Mouse (Mus musculus) hindbrain, embryonic 14.5 days (tissue): ENCODE results near the gene Lingo1. TPM values are rescaled to one million over a fixed set of nuclear protein-coding genes. Genes with fewer than 3 reads are reported as not detected.

Source experiments
- ATAC-seq: fragments of 200-750 bp; cut with Nextera tagmentation; 2 replicates; pipeline ENCODE4 v1.8.0; 2017; ENCODE audit warnings: moderate number of reproducible peaks, mild to moderate bottlenecking, moderate TSS enrichment, moderate library complexity; ENCODE audit not compliant: low FRiP score
- DNase-seq: peaks from one replicate; pipeline ENCODE4 v3.0.0-alpha.2; 2015; ENCODE audit warnings: low spot score
- H3K27ac ChIP-seq: fragments of 300-500 bp; sonication (generic); 2 replicates; pipeline ENCODE4 v1.5.1; 2014; ENCODE audit warnings: mild to moderate bottlenecking, moderate library complexity
- H3K27me3 ChIP-seq: fragments of 300-500 bp; sonication (generic); 2 replicates; pipeline ENCODE4 v1.6.1; 2014; ENCODE audit warnings: mild to moderate bottlenecking, low read length, mixed read lengths; ENCODE audit not compliant: control insufficient read depth, insufficient read depth
- H3K36me3 ChIP-seq: fragments of 300-500 bp; sonication (generic); replicated peaks from 2 replicates; pipeline ENCODE4 v1.6.1; 2014; ENCODE audit not compliant: control insufficient read depth, insufficient read depth
- H3K4me1 ChIP-seq: fragments of 300-500 bp; sonication (generic); replicated peaks from 2 replicates; pipeline ENCODE4 v1.6.1; 2014; ENCODE audit warnings: antibody characterized with exemption, low read length, mixed read lengths; ENCODE audit not compliant: control insufficient read depth, insufficient read depth
- H3K4me2 ChIP-seq: fragments of 300-500 bp; sonication (generic); replicated peaks from 2 replicates; pipeline ENCODE4 v1.6.1; 2014; ENCODE audit warnings: mild to moderate bottlenecking, moderate library complexity
- H3K4me3 ChIP-seq: fragments of 300-500 bp; sonication (generic); replicated peaks from 2 replicates; pipeline ENCODE4 v1.5.1; 2014; ENCODE audit warnings: mild to moderate bottlenecking, low read length
- H3K9ac ChIP-seq: fragments of 300-500 bp; sonication (generic); 2 replicates; pipeline ENCODE4 v1.6.1; 2014
- H3K9me3 ChIP-seq: fragments of 300-500 bp; sonication (generic); 2 replicates; pipeline ENCODE4 v1.6.1; 2016; ENCODE audit warnings: low read length; ENCODE audit not compliant: control insufficient read depth
- WGBS: fragments of 180-500 bp; shearing (Covaris S2); extraction: QIAGEN DNeasy Blood & Tissue Kit; methylation state at CpG from one replicate; pipeline ENCODE4 v1.1.7; 2014; 5-methylcytosine and 5-hydroxymethylcytosine counted together
- polyA plus RNA-seq: library from polyadenylated mRNA; unstranded; fragments of >200 nt; fragmentation: Nextera tagmentation; extraction: Ambion mirVana; gene quantifications from 2 replicates; pipeline ENCODE4 v1.2.1, GENCODE M21; 2014

Gene Lingo1
- polyA plus RNA-seq, 1 experiment from 2014 or later: 57.3 TPM

- H3K9ac ChIP-seq: no peak overlapping the region
- no peaks in the 10 kb centered on the region for H3K27me3 ChIP-seq
- no peak overlapping the region for H3K4me2 ChIP-seq
- peaks cover 8% of the 10 kb centered on the region; the same call in 1 of the 2 replicates for H3K4me1 ChIP-seq
- ATAC-seq: no peak
- no peaks in the 10 kb centered on the region for H3K9me3 ChIP-seq
- DNase-seq: no peak
- H3K36me3 ChIP-seq: no peaks in the 10 kb centered on the region
- H3K4me3 ChIP-seq: no peak overlapping the region
- WGBS: 88% methylated on average over 22 of the region's 22 CpGs
- no peak overlapping the region for H3K27ac ChIP-seq
These were observed 117.2 kb downstream of the Lingo1 start for GRCm38 (mm10) chr9:56678929-56679681.

- ATAC-seq (no peak), DNase-seq (no peak)
- H3K4me1 ChIP-seq: no peaks in the 10 kb centered on the region; the same call in 1 of the 2 replicates
- no peak overlapping the region for H3K4me2 ChIP-seq
- no peak overlapping the region for H3K27ac ChIP-seq
- H3K27me3 ChIP-seq: no peaks in the 10 kb centered on the region
- no peaks in the 10 kb centered on the region for H3K36me3 ChIP-seq
- H3K4me3 ChIP-seq: no peak overlapping the region
- H3K9me3 ChIP-seq: no peaks in the 10 kb centered on the region
- H3K9ac ChIP-seq: no peak overlapping the region
- 93% methylated on average over 7 of the region's 7 CpGs for WGBS
These were observed 120.6 kb downstream of the Lingo1 start for GRCm38 (mm10) chr9:56675696-56676095.

GRCm38 (mm10) chr9:56669605-56670221 lies 126.6 kb downstream of the Lingo1 start:
- no peak for ATAC-seq
- H3K4me1 ChIP-seq: no peaks in the 10 kb centered on the region; the same call in 1 of the 2 replicates
- no peaks in the 10 kb centered on the region for H3K27me3 ChIP-seq
- H3K9me3 ChIP-seq: no peaks in the 10 kb centered on the region
- no peak for DNase-seq
- WGBS: 47% methylated on average over 11 of the region's 11 CpGs
- no peak overlapping the region for H3K4me3 ChIP-seq
- H3K27ac ChIP-seq: no peak overlapping the region
- H3K36me3 ChIP-seq: no peaks in the 10 kb centered on the region
- no peak overlapping the region for H3K4me2 ChIP-seq
- H3K9ac ChIP-seq: no peak overlapping the region

- H3K27me3 ChIP-seq: no peaks in the 10 kb centered on the region
- no peak overlapping the region for H3K9ac ChIP-seq
- H3K9me3 ChIP-seq: no peaks in the 10 kb centered on the region
- 83% methylated on average over 5 of the region's 5 CpGs for WGBS
- H3K4me1 ChIP-seq: no peaks in the 10 kb centered on the region
- H3K36me3 ChIP-seq: no peaks in the 10 kb centered on the region
- no peak overlapping the region for H3K27ac ChIP-seq
- DNase-seq (no peak), ATAC-seq (no peak)
- no peak overlapping the region for H3K4me3 ChIP-seq
- H3K4me2 ChIP-seq: no peak overlapping the region
These were observed 132.1 kb downstream of the Lingo1 start for GRCm38 (mm10) chr9:56664136-56664535.

- H3K9me3 ChIP-seq: no peaks in the 10 kb centered on the region
- no peaks in the 10 kb centered on the region for H3K36me3 ChIP-seq
- no peak overlapping the region for H3K4me2 ChIP-seq
- H3K9ac ChIP-seq: no peak overlapping the region
- no peak overlapping the region for H3K4me3 ChIP-seq
- ATAC-seq: no peak
- no peak for DNase-seq
- WGBS: 75% methylated on average over 7 of the region's 7 CpGs
- no peaks in the 10 kb centered on the region for H3K27me3 ChIP-seq
- H3K27ac ChIP-seq: no peak overlapping the region
- no peaks in the 10 kb centered on the region for H3K4me1 ChIP-seq
These were observed 133.3 kb downstream of the Lingo1 start for GRCm38 (mm10) chr9:56662946-56663345.

GRCm38 (mm10) chr9:56662405-56662804 lies 133.9 kb downstream of the Lingo1 start:
- Histone ChIP-seq H3K4me3 (no peak overlapping the region), H3K4me2 (no peak overlapping the region), H3K9ac (no peak overlapping the region), H3K36me3 (no peaks in the 10 kb centered on the region), H3K27ac (no peak overlapping the region), H3K27me3 (no peaks in the 10 kb centered on the region), H3K4me1 (peaks cover 1% of the 10 kb centered on the region; the same call in 1 of the 2 replicates), H3K9me3 (no peaks in the 10 kb centered on the region)
- 73% methylated on average over 3 of the region's 3 CpGs for WGBS
- no peak for DNase-seq
- ATAC-seq: no peak

GRCm38 (mm10) chr9:56661217-56661840 lies 134.9 kb downstream of the Lingo1 start:
- 70% methylated on average over 3 of the region's 3 CpGs for WGBS
- no peak overlapping the region for H3K4me2 ChIP-seq
- H3K36me3 ChIP-seq: no peaks in the 10 kb centered on the region
- no peak for ATAC-seq
- H3K27ac ChIP-seq: no peak overlapping the region
- DNase-seq: no peak
- peaks cover 12% of the 10 kb centered on the region; the same call in 1 of the 2 replicates for H3K4me1 ChIP-seq
- no peak overlapping the region for H3K9ac ChIP-seq
- no peaks in the 10 kb centered on the region for H3K27me3 ChIP-seq
- H3K9me3 ChIP-seq: no peaks in the 10 kb centered on the region
- H3K4me3 ChIP-seq: no peak overlapping the region

- no peak for DNase-seq
- H3K27ac ChIP-seq: no peak overlapping the region
- no peak overlapping the region for H3K4me2 ChIP-seq
- no peaks in the 10 kb centered on the region for H3K9me3 ChIP-seq
- ATAC-seq: no peak
- no peak overlapping the region for H3K4me3 ChIP-seq
- H3K4me1 ChIP-seq: peaks cover 22% of the 10 kb centered on the region
- H3K36me3 ChIP-seq: no peaks in the 10 kb centered on the region
- H3K9ac ChIP-seq: no peak overlapping the region
- WGBS: 83% methylated on average over 4 of the region's 4 CpGs
- no peaks in the 10 kb centered on the region for H3K27me3 ChIP-seq
These were observed 137.7 kb downstream of the Lingo1 start for GRCm38 (mm10) chr9:56658580-56658979.

- ATAC-seq (no peak), DNase-seq (no peak)
- no peaks in the 10 kb centered on the region for H3K9me3 ChIP-seq
- WGBS: 65% methylated on average over 6 of the region's 6 CpGs
- no peaks in the 10 kb centered on the region for H3K27me3 ChIP-seq
- H3K4me3 ChIP-seq: no peak overlapping the region
- no peaks in the 10 kb centered on the region for H3K36me3 ChIP-seq
- no peak overlapping the region for H3K27ac ChIP-seq
- peaks cover 22% of the 10 kb centered on the region for H3K4me1 ChIP-seq
- no peak overlapping the region for H3K4me2 ChIP-seq
- H3K9ac ChIP-seq: no peak overlapping the region
These were observed 138.3 kb downstream of the Lingo1 start for GRCm38 (mm10) chr9:56657996-56658398.
